Mouse (Mus musculus) bone marrow, adult 2 months (tissue): ENCODE measurements around the gene Aamp. TPM values are rescaled to one million over a fixed set of nuclear protein-coding genes. Genes with fewer than 3 reads are reported as not detected.
A peak's percentile ranks its signal among the peaks of the same experiment; 100 is the strongest.

Source experiments
- H3K27ac ChIP-seq: fragments of 200-500 bp; 2 replicates; pipeline ENCODE4 v1.5.1; 2012; ENCODE audit warnings: low read depth, mild to moderate bottlenecking, control low read depth, inconsistent platforms, low read length; ENCODE audit not compliant: control insufficient read depth, poor library complexity, insufficient read depth
- H3K4me1 ChIP-seq: fragments of 200-500 bp; 2 replicates; pipeline ENCODE4 v1.6.1; 2011; ENCODE audit warnings: low read length; ENCODE audit not compliant: control insufficient read depth, insufficient read depth
- H3K4me3 ChIP-seq: fragments of 200-500 bp; replicated peaks from 2 replicates; pipeline ENCODE3; 2011; ENCODE audit warnings: mild to moderate bottlenecking, low read depth, low read length, control low read depth; ENCODE audit not compliant: control insufficient read depth
- CTCF ChIP-seq: fragments of 200-500 bp; IDR thresholded peaks from 2 replicates; pipeline ENCODE4 v1.5.1; 2011; ENCODE audit warnings: low read length, control low read depth; ENCODE audit not compliant: control insufficient read depth, insufficient read depth
- POLR2A ChIP-seq: fragments of 200-500 bp; IDR thresholded peaks from 2 replicates; pipeline ENCODE4 v1.6.1; 2011; ENCODE audit warnings: low read depth, mild to moderate bottlenecking, control low read depth, low read length, borderline replicate concordance; ENCODE audit not compliant: control insufficient read depth
- WGBS: fragments of 180-500 bp; shearing (Covaris S2); methylation state at CpG from one replicate; pipeline ENCODE4 v1.1.7; 2018; 5-methylcytosine and 5-hydroxymethylcytosine counted together
- polyA plus RNA-seq: library from polyadenylated mRNA; stranded (reverse); fragments of >200 nt; gene quantifications from 2 replicates; pipeline ENCODE4 v1.2.4, GENCODE M21; 2011; ENCODE audit warnings: low replicate concordance; ENCODE audit not compliant: missing spikeins, insufficient read depth, insufficient read length

Aamp gene
- polyA plus RNA-seq, 1 experiment, result 76.6 TPM

DNA sequence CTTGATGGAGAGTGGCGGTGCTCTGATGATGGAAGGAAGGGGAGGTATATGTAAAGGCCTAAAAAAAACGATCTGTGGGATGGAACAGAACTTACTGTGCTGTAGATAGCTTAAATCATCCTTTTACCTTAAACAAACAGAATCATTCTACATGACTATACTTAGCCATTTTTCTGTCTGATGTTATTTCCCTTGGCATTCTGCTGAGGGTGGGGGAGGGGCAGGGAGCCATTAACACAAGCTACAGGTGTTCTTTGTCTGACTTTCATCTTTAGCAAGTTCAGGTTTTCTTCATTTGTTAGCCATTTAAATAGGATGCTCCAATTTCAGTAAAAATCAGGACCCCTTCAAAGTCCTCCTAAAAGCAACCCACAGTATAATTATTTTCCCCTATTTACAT lies 39.0 kb downstream of the Aamp start:
- H3K4me3 ChIP-seq, result no peak overlapping the region
- H3K4me1 ChIP-seq, result peaks cover 3% of the 10 kb centered on the region; the same call in 1 of the 2 replicates
- H3K27ac ChIP-seq, result no peak overlapping the region
- WGBS, result 60% methylated on average over 2 of the region's 2 CpGs
- TF ChIP-seq CTCF (no peak), POLR2A (no peak)

DNA sequence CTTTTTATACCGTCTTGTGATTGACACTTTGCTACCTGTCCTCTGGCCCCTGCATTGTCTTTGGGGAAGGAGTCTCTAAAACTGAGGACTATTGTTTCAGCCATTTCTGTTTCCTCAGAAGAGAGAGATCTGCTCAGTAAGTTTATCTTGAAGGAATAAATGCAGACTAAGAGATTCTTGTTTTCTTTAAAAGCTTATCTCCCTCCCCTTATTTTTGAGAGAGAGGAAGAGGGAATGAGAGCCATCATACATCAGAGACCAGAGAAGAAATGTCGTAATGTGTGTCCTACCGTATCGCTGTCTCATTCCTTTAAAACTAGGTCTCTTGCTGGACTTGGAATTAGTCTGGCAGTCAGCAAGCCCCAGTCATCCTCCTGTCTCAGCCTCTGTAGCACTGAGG lies 43.7 kb downstream of the Aamp start:
- Histone ChIP-seq H3K4me3 (no peak overlapping the region), H3K27ac (no peak overlapping the region), H3K4me1 (peaks cover 2% of the 10 kb centered on the region)
- TF ChIP-seq POLR2A, result no peak
- 34% methylated on average over 4 of the region's 4 CpGs for WGBS

DNA sequence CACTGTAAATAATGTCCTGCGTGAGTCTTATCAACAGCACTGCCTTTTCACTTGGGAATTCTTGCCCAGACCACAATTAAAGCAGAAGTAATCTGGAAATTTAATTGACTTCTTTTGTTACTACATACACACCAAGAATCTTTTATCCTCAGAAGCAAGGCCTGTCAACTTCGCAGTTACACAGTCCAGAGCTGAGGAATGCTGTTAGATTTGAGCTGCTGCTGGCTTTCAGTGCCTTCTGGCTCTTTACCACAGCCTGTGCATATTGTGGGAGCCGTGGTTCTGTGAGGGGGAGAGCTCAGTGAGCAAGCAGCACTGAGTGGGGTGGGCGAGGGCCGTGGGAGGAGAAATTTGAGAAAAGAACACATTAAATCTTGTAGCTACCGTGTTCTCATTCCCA lies 44.2 kb downstream of the Aamp start:
- H3K27ac ChIP-seq, result no peak overlapping the region
- H3K4me1 ChIP-seq, result peaks cover 2% of the 10 kb centered on the region
- no peak overlapping the region for H3K4me3 ChIP-seq
- WGBS, result 31% methylated on average over 6 of the region's 6 CpGs
- no peak for TF ChIP-seq CTCF
- no peak for TF ChIP-seq POLR2A

DNA sequence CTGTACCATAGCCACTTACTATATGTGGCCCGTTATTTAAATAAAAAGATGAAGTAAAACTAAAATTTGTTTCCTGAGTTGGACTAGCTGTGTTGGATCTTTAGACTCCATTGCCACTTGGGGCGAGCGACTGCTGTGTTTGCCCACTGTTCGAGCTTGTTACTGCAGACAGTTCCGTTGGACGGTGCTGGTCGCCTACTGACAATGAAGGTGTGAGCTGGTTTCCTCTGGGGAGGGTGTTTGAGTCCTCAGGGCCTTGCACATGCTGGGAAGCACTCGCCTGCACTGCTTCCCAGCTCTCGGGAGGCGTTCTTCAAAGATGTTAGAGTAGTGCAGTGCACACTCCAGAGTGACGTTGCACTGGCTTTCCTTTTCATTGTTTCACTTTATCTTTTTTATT lies 44.9 kb downstream of the Aamp start:
- Histone ChIP-seq H3K4me3 (peak overlapping the region; percentile 63), H3K27ac (peak overlapping the region; percentile 56), H3K4me1 (peaks cover 2% of the 10 kb centered on the region)
- WGBS, result 4% methylated on average over 11 of the region's 11 CpGs
- no peak for TF ChIP-seq CTCF
- TF ChIP-seq POLR2A, result no peak

DNA sequence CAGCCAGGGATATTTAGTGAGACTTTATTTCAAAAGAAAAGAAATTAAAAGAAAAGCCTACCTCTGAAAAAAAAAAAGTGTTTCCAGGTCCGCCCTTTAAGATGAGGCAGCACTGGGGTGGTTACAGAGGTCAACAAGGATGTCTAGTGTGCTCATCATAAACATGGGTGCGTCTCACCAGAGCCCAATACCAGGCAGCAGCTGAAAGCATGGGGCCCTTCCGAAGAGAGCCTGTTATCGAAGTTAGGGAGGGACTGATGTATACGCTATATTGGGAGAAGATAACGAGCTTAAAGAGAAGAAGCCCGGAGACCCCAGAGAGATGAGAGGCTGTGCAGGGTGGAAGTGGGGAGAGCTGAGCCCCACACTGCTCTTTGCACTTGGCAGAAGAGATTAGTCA lies 45.4 kb downstream of the Aamp start:
- peak overlapping the region; percentile 56; the same call in 1 of the 2 replicates for H3K27ac ChIP-seq
- TF ChIP-seq POLR2A (no peak), CTCF (no peak)
- WGBS, result 6% methylated on average over 7 of the region's 7 CpGs
- H3K4me1 ChIP-seq, result peaks cover 2% of the 10 kb centered on the region
- H3K4me3 ChIP-seq, result peak overlapping the region; percentile 61

DNA sequence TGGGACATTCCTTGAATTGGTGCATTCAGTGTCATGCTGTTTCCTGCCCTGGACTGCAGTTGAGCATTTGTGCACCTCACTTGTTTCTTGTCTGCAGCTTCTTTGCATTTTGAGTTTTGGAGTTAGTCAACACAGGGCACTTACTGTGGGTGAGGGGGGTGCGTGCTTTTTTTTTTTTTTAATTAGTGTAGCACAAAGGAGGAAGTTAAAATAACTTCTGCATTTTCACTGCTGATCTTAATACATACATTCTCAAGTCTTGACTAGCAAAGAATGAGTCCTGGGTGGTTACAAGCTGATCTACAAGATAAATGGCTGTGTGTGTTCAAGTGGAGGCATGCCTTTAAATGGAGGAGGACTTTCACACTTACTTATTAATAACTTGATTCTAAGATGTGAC lies 46.4 kb downstream of the Aamp start:
- WGBS, result 0% methylated on average over 1 of the region's 1 CpGs
- H3K4me3 ChIP-seq, result peak overlapping the region; percentile 81
- H3K4me1 ChIP-seq, result peaks cover 2% of the 10 kb centered on the region
- H3K27ac ChIP-seq, result no peak overlapping the region; the same call in 1 of the 2 replicates
- TF ChIP-seq CTCF (no peak), POLR2A (no peak)

DNA sequence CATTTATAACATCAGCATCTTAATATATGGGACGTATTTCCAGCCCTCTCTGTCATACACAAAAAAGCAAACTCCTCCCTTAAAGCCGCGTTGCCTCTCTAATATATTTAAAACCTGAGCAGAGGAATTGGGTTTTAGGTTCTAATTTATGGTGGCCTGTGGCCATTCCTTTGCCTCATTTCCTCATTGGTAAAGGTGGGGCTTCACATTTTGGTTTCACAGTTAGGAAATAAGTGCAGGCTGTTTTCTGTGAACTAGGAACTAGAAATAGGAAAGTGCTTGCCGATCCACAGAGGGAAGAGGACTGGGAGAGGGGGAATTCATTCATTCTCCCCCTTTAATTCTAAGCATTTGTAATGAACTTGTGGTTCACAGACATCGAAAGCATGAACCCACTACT lies 46.9 kb downstream of the Aamp start:
- TF ChIP-seq CTCF, result no peak
- no peak for TF ChIP-seq POLR2A
- 0% methylated on average over 5 of the region's 5 CpGs for WGBS
- H3K27ac ChIP-seq, result no peak overlapping the region; the same call in 1 of the 2 replicates
- H3K4me1 ChIP-seq, result peaks cover 2% of the 10 kb centered on the region
- peak overlapping the region; percentile 81 for H3K4me3 ChIP-seq

DNA sequence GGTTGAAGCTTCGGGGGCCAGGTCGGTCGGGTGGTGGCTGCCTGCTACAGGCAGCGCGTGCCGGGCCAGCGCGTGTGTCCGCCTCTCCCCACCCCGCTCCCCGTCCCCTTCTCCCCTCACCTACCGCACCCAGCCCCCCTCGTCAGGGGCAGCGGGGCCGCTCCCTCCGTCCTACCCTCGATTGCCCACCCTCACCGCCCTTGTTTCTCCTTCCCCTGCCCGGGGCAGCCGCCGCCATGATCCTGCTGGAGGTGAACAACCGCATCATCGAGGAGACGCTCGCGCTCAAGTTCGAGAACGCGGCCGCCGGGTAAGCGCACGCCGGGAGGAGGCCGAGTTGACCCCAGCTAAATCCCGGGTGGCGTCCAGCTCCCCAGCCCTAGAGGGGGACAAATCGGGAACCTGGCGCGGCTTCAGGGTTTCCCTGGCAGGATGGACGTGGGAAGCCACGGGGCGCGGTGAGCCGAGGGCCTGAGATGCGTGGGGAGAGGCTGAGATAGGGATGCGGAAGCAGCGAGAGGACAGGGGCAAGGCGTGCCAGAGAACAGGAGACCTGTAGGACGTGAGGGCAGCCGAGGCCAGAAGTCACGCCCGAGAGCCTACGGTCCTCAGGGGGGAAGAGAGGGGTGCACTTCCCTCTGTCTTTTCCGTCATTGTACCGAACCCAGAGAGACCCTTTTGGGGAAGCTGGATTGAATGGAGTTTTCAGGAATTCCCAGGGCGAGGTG lies 47.8 kb downstream of the Aamp start:
- TF ChIP-seq CTCF (no peak), POLR2A (peak; percentile 47; the same call in 1 of the 2 replicates)
- H3K27ac ChIP-seq, result peak overlapping the region; percentile 94
- peak overlapping the region; percentile 82 for H3K4me3 ChIP-seq
- WGBS, result under 1% methylated on average over 50 of the region's 57 CpGs
- H3K4me1 ChIP-seq, result peaks cover 2% of the 10 kb centered on the region
